Mouse (Mus musculus): Measurements from ENCODE around the gene Steap1.

Steap1 gene

GRCm38 (mm10) chr5:5688228-5688627 is 60.9 kb downstream of the Steap1 start:
- DNase-seq (ENCODE audit: low read depth, low spot score): no peak

- DNase-seq (ENCODE audit: low read depth, low spot score): no peak
Measured at GRCm38 (mm10) chr5:5686973-5687372, 62.2 kb downstream of the Steap1 start.
